Mouse (Mus musculus) CH12.LX (cell line): ENCODE measurements around the gene Ski. TPM values are rescaled to one million over a fixed set of nuclear protein-coding genes. Genes with fewer than 3 reads are reported as not detected.

Source experiments
- DNase-seq: peaks from one replicate; pipeline ENCODE4 v3.0.0-alpha.2; 2013; ENCODE audit errors: extremely low read depth
- H3K27ac ChIP-seq: 2 replicates; pipeline ENCODE4 v1.5.1; 2012; ENCODE audit warnings: low read depth, mild to moderate bottlenecking, control low read depth, moderate library complexity; ENCODE audit not compliant: insufficient read depth
- H3K27me3 ChIP-seq: replicated peaks from 2 replicates; pipeline ENCODE3; 2012; ENCODE audit warnings: inconsistent platforms
- H3K36me3 ChIP-seq, 2 experiments: replicated peaks in 1 of 2; 2 replicates each; pipeline versions ENCODE3 to v1.6.1; 2012; ENCODE audit warnings: inconsistent platforms in 1 of 2, low read length in 1 of 2, mild to moderate bottlenecking in 1 of 2, mixed read lengths in 1 of 2, moderate library complexity in 1 of 2; ENCODE audit not compliant: control insufficient read depth in 1 of 2, insufficient read depth in 1 of 2
- H3K4me1 ChIP-seq, 2 experiments: 2 replicates each; pipeline ENCODE4 v1.6.1; 2012; ENCODE audit warnings: inconsistent platforms in 1 of 2, moderate library complexity in 1 of 2; ENCODE audit not compliant: insufficient read depth in 2 of 2, control insufficient read depth in 1 of 2
- H3K4me2 ChIP-seq: 2 replicates; pipeline ENCODE4 v1.6.1; 2012; ENCODE audit warnings: low read depth, mild to moderate bottlenecking, control low read depth; ENCODE audit not compliant: poor library complexity, insufficient read depth, severe bottlenecking
- H3K4me3 ChIP-seq, 3 experiments: fragments of 150-350 bp in 1 of 3; sonication (generic) in 1 of 3; replicated peaks in 1 of 3; 2 replicates each; pipeline versions ENCODE3 to v1.5.1; 2011 to 2012; ENCODE audit warnings: low read depth in 2 of 3, low read length in 2 of 3, mild to moderate bottlenecking in 2 of 3, moderate library complexity in 2 of 3, control low read depth in 1 of 3, improper control_type of control experiment in 1 of 3, inconsistent platforms in 1 of 3, mixed read lengths in 1 of 3; ENCODE audit not compliant: poor library complexity in 1 of 3
- H3K79me2 ChIP-seq: replicated peaks from 2 replicates; pipeline ENCODE4 v1.6.1; 2012; ENCODE audit warnings: mild to moderate bottlenecking, moderate library complexity; ENCODE audit not compliant: control insufficient read depth, poor library complexity, insufficient read depth, severe bottlenecking; ENCODE audit errors: extremely low read depth
- H3K9ac ChIP-seq: 2 replicates; pipeline ENCODE4 v1.6.1; 2012; ENCODE audit warnings: low read depth, mild to moderate bottlenecking, control low read depth, moderate library complexity; ENCODE audit not compliant: insufficient read depth
- H3K9me3 ChIP-seq: replicated peaks from 2 replicates; pipeline ENCODE3; 2012; ENCODE audit warnings: low read length, inconsistent platforms, mixed read lengths
- CTCF ChIP-seq, 2 experiments: IDR thresholded peaks in 1 of 2; conservative IDR thresholded peaks in 1 of 2; 2 replicates each; pipeline ENCODE4 v1.5.1; 2011 to 2012; ENCODE audit warnings: low read depth in 2 of 2, low read length in 2 of 2, improper control_type of control experiment in 1 of 2, inconsistent platforms in 1 of 2, mild to moderate bottlenecking in 1 of 2, moderate library complexity in 1 of 2
- ETS1 ChIP-seq: conservative IDR thresholded peaks from 2 replicates; pipeline ENCODE4 v1.6.1; 2012; ENCODE audit warnings: low read depth, mild to moderate bottlenecking, inconsistent platforms, low read length, improper control_type of control experiment, moderate library complexity
- GABPA ChIP-seq: IDR thresholded peaks from 2 replicates; pipeline ENCODE4 v1.6.1; 2012; ENCODE audit warnings: low read depth, low read length, improper control_type of control experiment, inconsistent platforms; ENCODE audit not compliant: insufficient replicate concordance
- IRF4 ChIP-seq: IDR thresholded peaks from 2 replicates; pipeline ENCODE4 v1.6.1; 2014; ENCODE audit warnings: low read depth, mild to moderate bottlenecking, inconsistent platforms, low read length, improper control_type of control experiment
- JUN ChIP-seq: IDR thresholded peaks from 2 replicates; pipeline ENCODE4 v1.6.1; 2011; ENCODE audit warnings: low read depth, mild to moderate bottlenecking, low read length, improper control_type of control experiment, moderate library complexity; ENCODE audit not compliant: insufficient read depth
- NRF1 ChIP-seq: IDR thresholded peaks from 2 replicates; pipeline ENCODE4 v1.6.1; 2014; ENCODE audit warnings: low read depth, mild to moderate bottlenecking, inconsistent platforms, low read length, improper control_type of control experiment, moderate library complexity
- PAX5 ChIP-seq: IDR thresholded peaks from 2 replicates; pipeline ENCODE4 v1.6.1; 2012; ENCODE audit warnings: low read length, inconsistent platforms, mixed read lengths
- POLR2A ChIP-seq: IDR thresholded peaks from 2 replicates; pipeline ENCODE4 v1.6.1; 2011; ENCODE audit warnings: low read depth, mild to moderate bottlenecking, improper control_type of control experiment, low read length
- TCF12 ChIP-seq: IDR thresholded peaks from 2 replicates; pipeline ENCODE4 v1.6.1; 2014; ENCODE audit warnings: low read depth, mild to moderate bottlenecking, inconsistent platforms, low read length, improper control_type of control experiment
- USF2 ChIP-seq: conservative IDR thresholded peaks from 2 replicates; pipeline ENCODE4 v1.6.1; 2011; ENCODE audit warnings: low read depth, low read length, improper control_type of control experiment
- ZMIZ1 ChIP-seq: IDR thresholded peaks from 2 replicates; pipeline ENCODE4 v1.6.1; 2012; ENCODE audit warnings: low read depth, mild to moderate bottlenecking, inconsistent platforms, low read length, improper control_type of control experiment
- dilution Hi-C: fragments of 300-500 bp; cut with MboI; formaldehyde crosslinking; loops from 2 replicates; pipeline ENCODE4 v1.14.3; 2020; ENCODE audit warnings: low sequenced_read_pairs; ENCODE audit not compliant: extremely low pct_unique_long_range_greater_than_20kb, extremely low pct_ligation_motif_present
- in situ Hi-C: fragments of 300-500 bp; cut with MboI; formaldehyde crosslinking; loops from 3 replicates; pipeline ENCODE4 v1.14.3; 2019; ENCODE audit warnings: low sequenced_read_pairs, low pct_ligation_motif_present, low pct_unique_long_range_greater_than_20kb, mixed read lengths
- polyA plus RNA-seq: library from polyadenylated mRNA; unstranded; fragments of >175 nt; gene quantifications from 2 replicates; pipeline ENCODE4 v1.2.1, GENCODE M21; 2012; ENCODE audit warnings: low read depth; ENCODE audit not compliant: insufficient read length
- total RNA-seq, 2 experiments: library from RNA; depleted of rRNA; stranded (reverse); fragments of 300-350 nt in 1 of 2; fragments of >200 nt in 1 of 2; gene quantifications; 2 replicates each; pipeline ENCODE4 v1.2.3; 2012 to 2014

Gene Ski
- total and polyA plus RNA-seq, 3 experiments = 4.1 to 17.9 (median 10.1) TPM

GRCm38 (mm10) chr4:155151845-155152244, 70.5 kb downstream of the Ski start:
- Histone ChIP-seq H3K4me1 (peaks cover 6 to 29% of the 10 kb centered on the region in 2 experiments), H3K4me2 (no peak overlapping the region), H3K4me3 (no peak overlapping the region), H3K9ac (no peak overlapping the region), H3K27ac (no peak overlapping the region), H3K9me3 (peaks cover 14% of the 10 kb centered on the region), H3K36me3 (peaks cover 25 to 63% of the 10 kb centered on the region in 2 experiments), H3K79me2 (no peaks in the 10 kb centered on the region), H3K27me3 (no peaks in the 10 kb centered on the region)
- in situ Hi-C loops (no loop called here), dilution Hi-C loops (no loop called here)
- no peak for DNase-seq
- TF ChIP-seq ETS1 (no peak), ZMIZ1 (no peak)

- Histone ChIP-seq H3K9ac (no peak overlapping the region), H3K4me2 (no peak overlapping the region), H3K9me3 (peaks cover 14% of the 10 kb centered on the region), H3K27me3 (no peaks in the 10 kb centered on the region), H3K27ac (no peak overlapping the region), H3K79me2 (no peaks in the 10 kb centered on the region), H3K4me1 (peaks cover 9 to 32% of the 10 kb centered on the region in 2 experiments), H3K4me3 (no peak overlapping the region), H3K36me3 (peaks cover 20 to 58% of the 10 kb centered on the region in 2 experiments)
- DNase-seq = no peak
- dilution Hi-C loops = no loop called here
- TF ChIP-seq NRF1 (no peak), USF2 (no peak), POLR2A (no peak), TCF12 (no peak), JUN (no peak), IRF4 (no peak), PAX5 (no peak)
- in situ Hi-C loops = no loop called here
Measured at GRCm38 (mm10) chr4:155151221-155151788, 71.1 kb downstream of the Ski start.

GRCm38 (mm10) chr4:155150276-155151113, 71.9 kb downstream of the Ski start:
- DNase-seq = no peak
- peaks cover 14% of the 10 kb centered on the region for H3K9me3 ChIP-seq
- H3K9ac ChIP-seq = no peak overlapping the region
- peaks cover 13 to 40% of the 10 kb centered on the region in 2 experiments for H3K4me1 ChIP-seq
- no peak overlapping the region for H3K27ac ChIP-seq
- TF ChIP-seq TCF12 (no peak), CTCF (conservative IDR thresholded peaks at IDR 0.05 in 1 of 2, IDR thresholded peaks at IDR 0.05 in 1 of 2; ENCODE audit: low read depth in 2 of 2, low read length in 2 of 2) (no peak), GABPA (no peak)
- no peaks in the 10 kb centered on the region for H3K79me2 ChIP-seq
- H3K4me3 ChIP-seq = no peak overlapping the region
- dilution Hi-C loops = no loop called here
- H3K27me3 ChIP-seq = no peaks in the 10 kb centered on the region
- no peak overlapping the region for H3K4me2 ChIP-seq
- H3K36me3 ChIP-seq = peaks cover 12 to 49% of the 10 kb centered on the region in 2 experiments
- in situ Hi-C loops = no loop called here
